Mouse (Mus musculus) CH12.LX (cell line): ENCODE data around the gene Prkca.

ENCODE experiments used
- CTCF ChIP-seq, 2 experiments: IDR thresholded peaks in 1 of 2; conservative IDR thresholded peaks in 1 of 2; 2 replicates each; pipeline ENCODE4 v1.5.1; 2011 to 2012; ENCODE audit warnings: low read depth in 2 of 2, low read length in 2 of 2, improper control_type of control experiment in 1 of 2, inconsistent platforms in 1 of 2, mild to moderate bottlenecking in 1 of 2, moderate library complexity in 1 of 2
- ELF1 ChIP-seq: IDR thresholded peaks from 2 replicates; pipeline ENCODE4 v1.6.1; 2014; ENCODE audit warnings: low read depth, mild to moderate bottlenecking, inconsistent platforms, low read length, improper control_type of control experiment
- HCFC1 ChIP-seq: IDR thresholded peaks from 2 replicates; pipeline ENCODE4 v1.6.1; 2012; ENCODE audit warnings: low read depth, mild to moderate bottlenecking, inconsistent platforms, low read length, improper control_type of control experiment
- MAX ChIP-seq: IDR thresholded peaks from 2 replicates; pipeline ENCODE4 v1.6.1; 2011; ENCODE audit warnings: low read length, improper control_type of control experiment
- MAZ ChIP-seq: IDR thresholded peaks from 2 replicates; pipeline ENCODE4 v1.6.1; 2012; ENCODE audit warnings: low read depth, mild to moderate bottlenecking, inconsistent platforms, low read length, improper control_type of control experiment, moderate library complexity
- NRF1 ChIP-seq: IDR thresholded peaks from 2 replicates; pipeline ENCODE4 v1.6.1; 2014; ENCODE audit warnings: low read depth, mild to moderate bottlenecking, inconsistent platforms, low read length, improper control_type of control experiment, moderate library complexity
- PAX5 ChIP-seq: IDR thresholded peaks from 2 replicates; pipeline ENCODE4 v1.6.1; 2012; ENCODE audit warnings: low read length, inconsistent platforms, mixed read lengths
- USF1 ChIP-seq: IDR thresholded peaks from 2 replicates; pipeline ENCODE4 v1.6.1; 2014; ENCODE audit warnings: low read depth, mild to moderate bottlenecking, inconsistent platforms, low read length, improper control_type of control experiment

- TF ChIP-seq NRF1 (no peak), USF1 (no peak), PAX5 (no peak), ELF1 (no peak), CTCF (conservative IDR thresholded peaks at IDR 0.05 in 1 of 2, IDR thresholded peaks at IDR 0.05 in 1 of 2; ENCODE audit: low read depth in 2 of 2, low read length in 2 of 2) (no peak), MAZ (no peak), MAX (no peak), HCFC1 (no peak)
Observed at GRCm38 (mm10) chr11:108295373-108295772, 48.4 kb downstream of the Prkca start.
